Mouse (Mus musculus) G1E-ER4 (cell line): ENCODE measurements around the gene Stard3nl. TPM values are rescaled to one million over a fixed set of nuclear protein-coding genes. Genes with fewer than 3 reads are reported as not detected.

Experiments used
- GATA1 ChIP-seq: IDR thresholded peaks from one replicate; pipeline ENCODE4 v1.8.0; 2012; ENCODE audit warnings: low read length, inconsistent platforms
- polyA plus RNA-seq: library from polyadenylated mRNA; stranded (reverse); fragments of >175 nt; gene quantifications from 2 replicates; pipeline ENCODE4 v1.2.3, GENCODE M21; 2012

Gene Stard3nl
- polyA plus RNA-seq, 1 experiment, result 2.6 TPM

DNA sequence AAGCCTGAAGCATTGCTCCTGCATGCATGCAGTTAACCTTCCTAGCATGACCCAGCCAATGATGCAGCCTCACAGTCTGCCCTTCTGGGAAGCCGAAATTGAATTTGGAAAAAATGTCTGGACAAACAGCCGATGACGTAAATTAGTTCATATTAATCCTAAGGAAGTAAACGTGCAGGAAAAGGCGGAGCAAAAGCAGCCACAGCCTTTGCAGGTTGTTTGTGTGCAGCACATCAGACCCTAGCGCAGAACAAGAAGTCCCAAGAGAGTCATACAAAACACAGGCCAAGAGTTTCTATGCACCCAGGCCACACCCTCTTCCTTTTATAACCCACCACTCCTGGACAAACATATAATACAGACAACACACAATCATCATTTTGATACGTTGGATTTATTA is 38.3 kb downstream of the Stard3nl start:
- no peak for TF ChIP-seq GATA1

DNA sequence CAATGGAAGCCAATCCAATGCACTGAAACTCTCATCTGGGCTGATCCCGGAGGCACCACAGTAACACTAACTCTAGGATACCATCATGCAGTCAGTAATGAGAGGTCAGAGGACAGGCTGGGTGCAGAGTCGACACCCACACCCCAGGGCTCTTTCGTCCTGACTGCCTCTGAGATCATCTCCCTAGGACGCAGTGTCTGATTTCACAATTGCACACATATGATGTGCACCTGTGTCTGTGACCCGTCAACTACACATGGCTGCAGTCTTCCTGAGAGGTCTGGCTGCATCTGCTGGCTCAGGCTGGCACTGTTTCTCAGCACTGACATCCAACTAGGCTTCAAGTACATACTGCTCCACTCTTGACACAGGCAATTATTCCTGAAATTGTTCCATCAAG is 38.9 kb downstream of the Stard3nl start:
- no peak for TF ChIP-seq GATA1

- TF ChIP-seq GATA1, result no peak
These were observed 39.5 kb downstream of the Stard3nl start for GRCm38 (mm10) chr13:19356120-19356519.

GRCm38 (mm10) chr13:19352795-19353194 is 42.8 kb downstream of the Stard3nl start:
- no peak for TF ChIP-seq GATA1

Other genes starting within 250 kb of the Stard3nl start
- gene Epdr1, start 224.1 kb upstream of the Stard3nl start, polyA plus RNA-seq, result not detected in 2 replicates
- gene Sfrp4, start 227.3 kb upstream of the Stard3nl start, polyA plus RNA-seq, result not detected in 2 replicates